Mouse (Mus musculus): ENCODE results near the gene Acadvl.

The Acadvl gene

GRCm38 (mm10) chr11:69976271-69976670 lies 38.9 kb downstream of the Acadvl start:
- no peak for DNase-seq

DNA sequence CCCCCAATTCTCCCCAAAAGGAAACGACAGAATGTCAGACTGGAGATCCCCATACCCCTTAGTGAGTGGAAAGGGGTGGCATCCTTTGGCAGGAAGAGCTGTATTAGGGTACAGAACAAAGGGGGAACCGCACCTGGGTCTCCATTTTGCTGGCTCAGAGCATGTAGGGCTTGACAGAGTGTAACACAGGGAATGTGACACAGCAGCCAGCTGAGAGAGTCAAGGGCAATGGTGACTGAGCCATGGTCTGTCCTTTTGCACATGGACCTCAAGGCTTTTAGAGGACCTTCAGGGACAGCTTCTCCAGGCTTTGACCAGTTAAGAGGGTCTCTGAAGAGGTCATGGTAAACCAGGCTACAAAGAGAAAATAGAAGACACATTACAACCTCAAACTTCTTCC lies 40.3 kb downstream of the Acadvl start:
- DNase-seq: no peak

GRCm38 (mm10) chr11:69970775-69971174 lies 44.4 kb downstream of the Acadvl start:
- no peak for DNase-seq

DNA sequence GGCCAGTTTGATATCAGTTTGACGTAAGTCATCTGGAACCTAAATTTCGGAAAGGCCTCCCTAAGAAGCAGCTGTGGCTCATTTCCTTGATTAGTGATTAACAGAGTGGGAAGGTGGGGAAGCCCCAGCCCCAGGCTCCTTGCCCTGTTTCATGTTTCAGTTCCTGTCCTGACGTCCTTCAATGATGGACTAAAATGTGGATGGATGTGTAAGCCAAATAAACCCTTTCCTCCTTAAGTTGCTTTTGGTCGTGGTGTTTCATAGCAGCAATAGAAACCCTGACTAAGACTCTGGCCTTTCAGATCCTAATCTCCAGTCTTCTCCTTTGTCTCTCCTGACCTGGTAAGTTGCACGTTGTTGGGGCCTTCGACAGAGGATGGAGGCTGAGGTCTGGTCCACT lies 45.0 kb downstream of the Acadvl start:
- DNase-seq: no peak

DNA sequence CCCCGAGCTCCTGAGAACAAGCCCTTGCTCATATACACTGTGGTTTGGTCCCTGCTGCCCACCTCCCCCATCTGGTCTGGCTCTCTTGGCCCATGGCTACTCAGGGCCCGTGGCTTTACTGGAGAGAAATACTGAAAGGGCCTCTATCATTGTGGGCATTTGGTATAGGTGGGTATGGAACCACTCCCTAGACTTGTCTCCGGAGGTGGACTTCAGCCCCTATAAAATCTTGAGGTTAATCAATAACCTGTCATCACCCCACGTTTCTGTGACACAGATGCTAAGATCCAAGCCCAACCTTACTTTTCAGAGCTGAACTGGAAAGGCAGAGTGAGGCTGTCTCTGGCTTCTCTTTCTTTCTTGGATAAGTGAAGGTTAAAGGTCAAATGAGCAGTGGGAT lies 46.4 kb downstream of the Acadvl start:
- DNase-seq: no peak

GRCm38 (mm10) chr11:69966860-69967517 lies 48.2 kb downstream of the Acadvl start:
- DNase-seq: no peak

DNA sequence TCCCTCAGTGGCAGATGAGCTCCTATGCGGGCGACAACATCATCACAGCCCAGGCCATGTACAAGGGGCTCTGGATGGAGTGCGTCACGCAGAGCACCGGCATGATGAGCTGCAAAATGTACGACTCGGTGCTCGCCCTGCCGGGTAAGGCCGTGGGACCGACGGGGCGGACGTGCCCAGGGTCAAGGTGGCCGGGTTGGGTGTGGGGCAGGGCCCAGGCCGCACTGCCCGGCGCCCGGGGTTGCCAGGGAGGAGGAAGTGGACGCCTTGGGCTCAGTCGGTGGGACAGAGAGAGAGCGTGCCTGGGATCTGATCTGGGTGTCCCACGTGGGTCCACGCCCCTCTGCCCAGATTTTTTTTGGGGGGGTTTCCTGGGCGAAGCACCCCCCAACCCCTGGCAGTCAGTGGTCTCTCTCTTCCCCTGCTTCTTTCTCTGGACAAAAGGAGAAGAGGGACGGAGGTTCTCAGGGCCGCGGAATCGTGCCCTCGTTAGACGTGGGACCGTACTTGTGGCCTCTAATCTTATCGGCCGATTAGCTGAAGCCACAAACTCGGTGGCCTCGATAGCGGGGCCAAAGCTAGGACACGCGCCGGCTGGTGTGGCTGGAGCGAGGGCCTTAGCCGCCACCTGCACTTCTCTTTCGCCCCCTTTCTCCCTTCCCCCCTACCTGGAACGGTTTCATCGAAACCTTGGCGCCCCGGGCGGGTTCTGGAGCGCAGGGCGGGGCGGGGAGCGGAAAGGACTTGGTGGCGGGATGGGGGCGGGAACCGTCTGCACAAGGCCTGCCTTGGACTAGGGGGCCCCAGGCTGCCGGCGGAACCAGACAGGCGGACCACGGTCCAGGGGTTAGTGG lies 49.0 kb downstream of the Acadvl start:
- DNase-seq: peak; percentile 63 to 70

DNA sequence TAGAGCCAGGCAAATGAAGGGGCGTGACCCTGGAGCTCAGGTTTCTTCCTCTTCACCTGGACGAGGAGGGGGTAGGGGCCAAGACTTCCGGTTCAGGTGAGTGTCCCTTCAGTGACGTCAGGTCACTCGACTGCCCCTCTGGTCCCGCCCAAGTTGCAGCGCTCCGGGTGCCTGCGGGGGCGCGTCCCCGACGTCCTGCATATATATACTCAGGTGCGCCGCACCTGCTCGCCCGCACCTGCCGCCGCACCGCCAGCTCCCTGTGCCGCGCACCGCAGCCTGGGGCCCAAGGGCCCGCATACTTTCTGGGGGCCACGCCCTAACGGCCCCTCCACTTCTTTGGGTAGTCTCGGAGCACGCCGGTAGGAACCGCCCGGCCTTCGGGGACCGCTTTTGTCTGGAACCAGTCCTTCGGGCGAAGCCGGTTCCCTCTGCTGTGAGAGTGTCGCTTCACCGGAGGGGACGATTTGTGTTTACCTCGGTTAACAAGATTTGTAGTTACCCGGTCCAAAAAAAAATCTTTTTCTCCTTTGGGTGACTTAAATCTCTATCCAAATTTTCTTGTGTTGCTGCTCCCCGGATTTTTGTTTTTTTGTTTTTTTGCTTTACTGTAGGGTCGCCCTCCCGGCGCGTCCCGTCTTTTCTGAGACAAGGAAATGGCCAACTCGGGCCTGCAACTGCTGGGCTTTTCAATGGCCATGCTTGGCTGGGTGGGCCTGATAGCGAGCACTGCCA lies 49.8 kb downstream of the Acadvl start:
- peak; percentile 89 to 94 for DNase-seq

GRCm38 (mm10) chr11:69964650-69965270 lies 50.5 kb downstream of the Acadvl start, which contains the start of gene Cldn7:
Gene Cldn7, plus strand, starts transcription at chr11:69964779.
- no peak for DNase-seq

DNA sequence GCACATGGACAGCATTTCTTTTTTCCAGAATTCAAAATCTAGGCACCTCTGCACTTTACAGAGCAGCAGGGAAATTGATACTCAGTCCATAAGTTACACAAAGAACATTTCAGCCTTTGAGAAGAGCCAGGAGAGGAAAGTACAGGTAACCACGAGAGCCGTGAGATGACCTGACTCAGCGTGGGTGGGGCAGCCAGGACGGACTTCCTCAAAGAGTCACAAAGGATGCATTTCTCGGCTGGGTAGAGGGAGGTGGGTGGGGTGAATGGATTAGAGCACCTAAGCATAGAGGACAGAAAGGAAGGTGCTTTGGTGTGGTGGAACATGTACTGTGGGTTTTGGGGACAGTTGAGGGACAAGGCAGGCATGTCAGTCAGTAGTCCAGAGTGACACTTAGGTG lies 53.4 kb downstream of the Acadvl start:
- DNase-seq: no peak

DNA sequence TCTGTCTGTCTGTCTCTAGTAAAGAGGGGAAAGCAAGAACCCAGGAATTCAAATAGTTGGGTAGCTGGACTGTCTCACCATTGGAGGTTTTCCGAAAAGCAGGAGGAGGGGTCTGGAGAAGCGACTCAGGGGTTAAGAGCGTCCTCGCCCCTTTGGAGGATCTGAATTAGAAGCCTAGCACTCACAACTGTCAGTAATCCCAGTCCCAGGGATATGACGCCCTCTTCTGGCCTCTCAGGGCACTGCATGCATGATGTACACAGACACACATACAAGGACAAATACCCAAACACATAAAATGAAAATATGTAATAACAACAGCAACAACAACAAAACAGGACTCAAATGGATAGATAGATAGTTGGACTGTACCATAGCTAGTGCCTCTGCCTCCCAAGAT lies 54.6 kb downstream of the Acadvl start:
- DNase-seq: no peak
